Mouse (Mus musculus) heart, postnatal 0 days (tissue): ENCODE data around the gene Aph1b.

Source experiments
- CTCF ChIP-seq: IDR thresholded peaks from 2 replicates; pipeline ENCODE4 v1.5.1; 2016; ENCODE audit warnings: antibody characterized with exemption, control low read depth, low read depth
- EP300 ChIP-seq: IDR thresholded peaks from 2 replicates; pipeline ENCODE4 v1.6.1; 2016; ENCODE audit warnings: antibody characterized with exemption, low read depth

- TF ChIP-seq CTCF (no peak), EP300 (no peak)
Observed at GRCm38 (mm10) chr9:66796739-66797138, 1.4 kb upstream of the Aph1b start, which contains the start of gene Gm10647.
